Mouse (Mus musculus): ENCODE results near the gene Krtap4-6. TPM values are rescaled to one million over a fixed set of nuclear protein-coding genes. Genes with fewer than 3 reads are reported as not detected.

Gene Krtap4-6
- total RNA-seq, 2 experiments from 2014 or later = not detected

Other genes with a start within 250 kb of the Krtap4-6 start
- not detected for gene Krt12, start 243.7 kb downstream of the Krtap4-6 start, total RNA-seq (2021)
- under 1 TPM in 1 of 2 experiments, not detected in 1; 0.17 TPM for gene Krt20, start 227.8 kb downstream of the Krtap4-6 start, total RNA-seq (2021)
- gene Krt23, start 172.8 kb downstream of the Krtap4-6 start, total RNA-seq (2021) = not detected
- not detected for gene Krt39, start 144.6 kb downstream of the Krtap4-6 start, total RNA-seq (2021)
- gene Krt40, start 122.8 kb downstream of the Krtap4-6 start, total RNA-seq (2021) = not detected
- gene Krtap3-3, start 115.1 kb downstream of the Krtap4-6 start, total RNA-seq (2021) = not detected
- gene Krtap3-2, start 109.1 kb downstream of the Krtap4-6 start, total RNA-seq (2021) = not detected
- not detected for gene Gm11939, start 106.5 kb downstream of the Krtap4-6 start, total RNA-seq (2021)
- not detected for gene Krtap3-1, start 99.3 kb downstream of the Krtap4-6 start, total RNA-seq (2021)
- gene Krtap1-5, start 84.9 kb downstream of the Krtap4-6 start, total RNA-seq (2021) = not detected
- not detected for gene Krtap1-4, start 82.3 kb downstream of the Krtap4-6 start, total RNA-seq (2021)
- not detected for gene Krtap1-3, start 74.6 kb downstream of the Krtap4-6 start, total RNA-seq (2021)
- gene Krtap9-3, start 67.9 kb downstream of the Krtap4-6 start, total RNA-seq (2021) = not detected
- gene Gm11938, start 62.7 kb downstream of the Krtap4-6 start, total RNA-seq (2021) = not detected
- not detected for gene Gm11937, start 55.8 kb downstream of the Krtap4-6 start, total RNA-seq (2021)
- gene Krtap2-4, start 51.1 kb downstream of the Krtap4-6 start, total RNA-seq (2021) = not detected
- gene Gm11562, start 45.5 kb downstream of the Krtap4-6 start, total RNA-seq (2021) = not detected
- gene Krtap4-1, start 37.7 kb downstream of the Krtap4-6 start, total RNA-seq (2021) = not detected
- gene Krtap4-2, start 30.9 kb downstream of the Krtap4-6 start, total RNA-seq (2021) = not detected
- gene Krtap4-7, start 21.9 kb downstream of the Krtap4-6 start, total RNA-seq (2021) = not detected
- gene Gm11555, start 15.7 kb downstream of the Krtap4-6 start, total RNA-seq (2021) = not detected
- gene Gm11563, start 7.0 kb downstream of the Krtap4-6 start, total RNA-seq (2021) = not detected
- not detected for gene Gm14190, start 24.8 kb upstream of the Krtap4-6 start, total RNA-seq (2021)
- not detected for gene Gm14180, start 68.3 kb upstream of the Krtap4-6 start, total RNA-seq (2021)
- gene Gm11595, start 107.0 kb upstream of the Krtap4-6 start, total RNA-seq (2021) = not detected
- not detected for gene Krtap4-8, start 114.7 kb upstream of the Krtap4-6 start, total RNA-seq (2021)
- gene Krtap4-9, start 119.2 kb upstream of the Krtap4-6 start, total RNA-seq (2021) = not detected
- not detected for gene Gm11596, start 127.5 kb upstream of the Krtap4-6 start, total RNA-seq (2021)
- not detected for gene Gm11569, start 133.0 kb upstream of the Krtap4-6 start, total RNA-seq (2021)
- gene Gm11554, start 138.5 kb upstream of the Krtap4-6 start, total RNA-seq (2021) = not detected
- not detected for gene Krtap4-13, start 143.9 kb upstream of the Krtap4-6 start, total RNA-seq (2021)
- not detected for gene Gm11564, start 149.7 kb upstream of the Krtap4-6 start, total RNA-seq (2021)
- not detected for gene 2300003K06Rik, start 172.1 kb upstream of the Krtap4-6 start, total RNA-seq (2021)
- not detected for gene Krtap4-16, start 185.6 kb upstream of the Krtap4-6 start, total RNA-seq (2021)
- not detected for gene Gm11568, start 192.0 kb upstream of the Krtap4-6 start, total RNA-seq (2021)
- not detected for gene Gm11559, start 198.5 kb upstream of the Krtap4-6 start, total RNA-seq (2021)
- not detected for gene Krtap9-1, start 207.4 kb upstream of the Krtap4-6 start, total RNA-seq (2021)
- not detected for gene Gm11567, start 213.2 kb upstream of the Krtap4-6 start, total RNA-seq (2021)
- gene Krtap31-1, start 242.0 kb upstream of the Krtap4-6 start, total RNA-seq (2021) = not detected
- gene Gm11565, start 248.8 kb upstream of the Krtap4-6 start, total RNA-seq (2021) = not detected